Mouse (Mus musculus) frontal cortex, adult 2 months (tissue): ENCODE results near the gene Nfkbie. TPM values are rescaled to one million over a fixed set of nuclear protein-coding genes. Genes with fewer than 3 reads are reported as not detected.
A peak's percentile ranks its signal among the peaks of the same experiment; 100 is the strongest.

Experiments used
- DNase-seq, 2 experiments: peaks; one replicate each; pipeline ENCODE4 v3.0.0; 2022; ENCODE audit warnings: low spot score in 1 of 2; ENCODE audit errors: extremely low spot score in 1 of 2
- polyA plus RNA-seq: library from polyadenylated mRNA; depleted of rRNA; stranded (reverse); fragments of >200 nt; gene quantifications from 2 replicates; pipeline ENCODE4 v1.2.3, GENCODE M21; 2012

Nfkbie gene
- polyA plus RNA-seq, 1 experiment, result 1.8 TPM

DNA sequence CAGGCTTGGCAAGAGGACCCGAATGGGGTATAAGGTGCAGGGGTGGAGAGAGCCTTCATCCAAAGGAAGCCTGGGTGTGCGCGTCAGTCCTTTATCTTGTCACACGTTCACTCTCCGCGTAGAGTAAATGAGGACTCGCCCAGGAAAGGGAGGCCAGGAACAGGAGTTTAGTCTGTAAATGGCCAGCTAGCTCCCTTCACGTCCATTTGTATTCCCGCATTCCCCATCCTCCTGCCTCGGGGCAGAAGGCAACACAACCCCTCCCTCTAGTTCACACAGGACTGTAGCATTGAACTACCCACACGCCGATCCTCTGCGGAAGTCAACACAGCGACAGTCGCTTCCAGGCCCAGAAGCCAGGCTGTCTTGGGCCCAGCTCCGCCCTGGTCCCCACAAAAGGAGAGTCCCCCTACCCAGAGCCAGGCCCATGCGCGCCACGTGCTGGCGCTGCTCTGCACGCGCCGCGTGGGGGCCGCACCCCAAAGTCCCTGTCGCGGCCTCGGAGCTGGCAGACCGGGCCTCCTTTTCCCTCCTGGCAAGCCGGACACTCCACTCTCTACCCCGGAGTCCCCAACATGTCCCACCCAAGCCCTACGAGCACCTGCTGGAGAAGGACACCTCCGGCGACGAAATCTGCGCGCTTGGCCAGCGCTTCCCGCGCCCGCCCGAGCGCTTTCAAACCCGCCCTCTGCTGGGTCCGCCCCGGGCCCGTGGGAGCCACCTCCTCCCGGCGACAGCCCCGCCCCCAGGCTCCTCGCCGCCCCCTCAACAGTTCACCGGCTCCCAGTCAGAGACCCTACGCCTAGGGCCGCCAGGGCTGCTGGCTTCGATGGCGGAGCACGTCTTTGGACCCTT, 39.6 kb downstream of the Nfkbie start:
- DNase-seq, result no peak

DNA sequence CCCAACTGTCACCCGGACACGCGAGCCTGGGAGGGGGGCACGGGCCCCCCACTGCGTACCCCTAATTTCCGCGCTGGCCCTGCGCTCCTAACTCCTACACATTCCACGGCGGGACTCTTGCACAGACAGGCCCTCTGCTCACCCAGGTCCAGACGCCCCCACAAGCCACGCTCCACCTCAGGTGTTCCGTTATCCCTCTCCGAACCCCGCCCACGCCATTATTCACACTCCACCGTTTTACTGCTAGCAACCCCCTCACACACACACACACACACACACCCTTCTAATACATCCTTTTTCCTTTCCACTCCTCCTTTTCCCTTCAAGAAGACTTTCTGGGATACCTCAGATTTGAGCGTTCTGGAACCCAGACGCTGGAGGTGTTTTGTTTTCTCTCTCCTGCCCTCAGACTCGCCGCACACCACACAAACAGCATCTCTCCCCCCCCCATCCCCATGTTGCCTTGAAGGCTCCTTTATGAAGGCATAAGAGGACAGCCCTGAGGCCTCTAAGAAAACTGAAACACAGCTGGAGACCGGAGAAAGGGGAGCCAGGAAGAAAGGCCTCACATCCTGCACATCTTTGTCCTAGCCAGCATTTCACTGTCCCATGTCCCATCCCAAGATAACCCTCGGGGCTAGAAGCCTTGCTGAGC, 40.4 kb downstream of the Nfkbie start:
- DNase-seq, result peak in 1 of 2 experiments; percentile 59

DNA sequence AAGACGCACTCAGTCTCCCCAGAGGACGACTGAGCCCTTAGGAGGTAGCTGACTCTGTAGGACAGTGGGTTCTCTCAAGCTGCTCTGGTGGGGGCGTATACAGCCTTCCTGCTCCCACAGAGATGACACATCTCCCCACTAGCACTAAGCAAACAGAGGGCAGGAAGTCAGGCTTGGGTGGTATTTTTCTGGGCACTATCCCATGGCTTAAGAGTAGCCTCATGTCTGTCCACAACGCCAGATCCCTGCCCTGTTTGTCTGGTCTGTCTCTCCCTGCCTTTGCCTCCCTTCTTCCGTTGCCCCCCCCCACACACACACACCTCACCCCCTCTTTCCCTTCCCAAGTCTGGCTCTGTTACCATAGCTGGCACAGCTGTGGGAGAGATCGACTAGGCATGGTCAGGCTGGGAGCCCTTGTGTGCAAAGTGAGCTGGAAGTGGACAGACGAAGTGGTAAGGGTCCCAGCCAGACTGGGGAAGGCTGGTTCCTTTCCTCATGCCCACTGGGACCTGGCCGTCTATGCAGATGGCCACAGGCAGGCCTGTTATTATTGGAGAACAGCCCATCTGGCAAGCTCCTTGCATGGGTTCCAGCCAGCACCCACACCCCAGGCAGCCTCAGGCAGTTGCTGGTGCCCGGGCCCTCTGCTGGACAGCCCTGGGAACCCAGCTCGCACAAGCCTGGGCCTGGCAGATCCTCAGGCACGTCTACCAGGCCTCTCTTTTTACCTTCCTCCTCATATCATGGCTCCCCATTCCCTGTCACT, 41.3 kb downstream of the Nfkbie start:
- peak in 1 of 2 experiments; percentile 73 for DNase-seq

GRCm38 (mm10) chr17:45597787-45598186, 42.3 kb downstream of the Nfkbie start:
- DNase-seq, result no peak

GRCm38 (mm10) chr17:45598376-45598775, 42.9 kb downstream of the Nfkbie start:
- no peak for DNase-seq

DNA sequence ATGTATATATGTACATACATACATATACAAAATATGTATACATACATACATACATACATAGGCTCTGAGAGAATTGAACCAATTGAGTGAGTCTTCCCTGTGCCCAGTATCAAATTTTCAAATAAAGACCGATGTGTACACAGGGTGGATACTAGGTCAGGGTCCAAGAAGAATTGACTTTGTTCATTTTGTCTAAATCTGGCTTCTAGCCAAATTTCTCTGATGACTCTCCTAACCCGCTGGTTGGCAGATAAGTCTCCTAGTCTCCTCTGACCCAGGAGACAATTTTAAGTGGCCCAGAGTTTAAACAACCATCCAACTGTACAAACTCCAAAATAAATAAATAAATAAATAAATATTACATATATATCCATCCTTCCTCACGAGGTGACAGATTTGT, 43.4 kb downstream of the Nfkbie start:
- no peak for DNase-seq

DNA sequence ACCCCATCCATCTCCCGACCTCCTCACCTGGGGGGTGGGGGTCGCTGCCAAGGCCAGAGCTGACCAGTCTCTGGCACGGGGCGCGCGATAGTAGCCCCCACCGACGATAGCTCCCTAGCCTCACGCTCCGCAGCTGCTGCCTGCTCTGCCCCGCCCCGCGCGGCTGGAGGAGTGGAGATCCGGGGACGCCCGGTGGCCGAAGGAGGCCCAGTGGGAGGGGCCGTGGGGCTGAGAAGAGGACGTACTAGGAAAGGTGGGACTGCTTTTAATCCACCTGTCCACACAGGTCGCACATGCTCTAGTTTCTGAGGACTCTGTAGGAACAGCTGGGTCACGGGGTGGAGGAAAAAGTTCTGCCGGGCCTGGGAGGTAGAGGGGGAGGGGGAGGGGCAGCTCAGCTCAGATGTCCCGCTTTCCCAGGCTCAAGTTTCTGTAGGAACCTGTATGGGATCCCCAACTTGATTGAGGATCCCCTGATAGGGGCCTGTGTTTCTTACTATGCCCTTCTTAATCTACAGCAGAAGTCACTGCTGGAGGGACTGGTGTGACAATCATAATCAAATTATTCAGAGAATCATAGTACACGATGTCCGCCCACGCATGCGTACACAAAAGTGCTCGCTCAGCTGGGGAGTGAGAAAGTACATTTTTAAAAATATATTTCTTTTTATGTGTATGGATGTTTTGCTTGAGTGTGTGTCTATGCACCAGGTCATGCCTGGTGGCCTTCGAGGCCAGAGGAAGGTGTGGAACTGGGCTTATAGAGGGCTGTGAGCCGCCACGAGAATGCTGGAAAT, 44.1 kb downstream of the Nfkbie start, which contains the start of gene Slc29a1:
Slc29a1 (minus strand) TSS at position 161 of the 797 bp plus-strand sequence.
- DNase-seq, result no peak

GRCm38 (mm10) chr17:45600267-45600666, 44.8 kb downstream of the Nfkbie start:
- no peak for DNase-seq

GRCm38 (mm10) chr17:45601325-45601724, 45.8 kb downstream of the Nfkbie start:
- DNase-seq, result no peak

- DNase-seq, result no peak
These were observed 46.4 kb downstream of the Nfkbie start, which contains the start of gene Mymx for GRCm38 (mm10) chr17:45601877-45602304. Gene Mymx, minus strand, starts transcription at chr17:45602102.

DNA sequence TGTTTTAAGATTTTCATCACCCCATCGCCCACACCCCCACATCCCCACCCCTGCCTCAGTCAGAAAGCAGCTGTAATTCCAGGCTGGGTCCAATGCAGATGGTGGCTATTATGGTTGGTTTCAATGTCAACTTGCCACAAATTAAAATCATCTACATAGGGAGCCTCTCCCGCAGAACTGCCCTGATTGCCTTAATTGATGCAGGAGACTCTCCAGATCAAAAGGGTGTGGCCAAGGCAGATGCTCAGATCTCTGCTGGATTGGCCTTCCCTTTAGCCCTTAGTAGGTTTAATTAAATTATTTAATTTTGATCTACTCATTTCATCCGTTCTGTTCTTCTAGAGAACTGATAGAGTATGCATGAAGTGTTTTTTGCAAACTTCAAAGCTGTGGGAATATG, 47.5 kb downstream of the Nfkbie start:
- DNase-seq, result no peak

DNA sequence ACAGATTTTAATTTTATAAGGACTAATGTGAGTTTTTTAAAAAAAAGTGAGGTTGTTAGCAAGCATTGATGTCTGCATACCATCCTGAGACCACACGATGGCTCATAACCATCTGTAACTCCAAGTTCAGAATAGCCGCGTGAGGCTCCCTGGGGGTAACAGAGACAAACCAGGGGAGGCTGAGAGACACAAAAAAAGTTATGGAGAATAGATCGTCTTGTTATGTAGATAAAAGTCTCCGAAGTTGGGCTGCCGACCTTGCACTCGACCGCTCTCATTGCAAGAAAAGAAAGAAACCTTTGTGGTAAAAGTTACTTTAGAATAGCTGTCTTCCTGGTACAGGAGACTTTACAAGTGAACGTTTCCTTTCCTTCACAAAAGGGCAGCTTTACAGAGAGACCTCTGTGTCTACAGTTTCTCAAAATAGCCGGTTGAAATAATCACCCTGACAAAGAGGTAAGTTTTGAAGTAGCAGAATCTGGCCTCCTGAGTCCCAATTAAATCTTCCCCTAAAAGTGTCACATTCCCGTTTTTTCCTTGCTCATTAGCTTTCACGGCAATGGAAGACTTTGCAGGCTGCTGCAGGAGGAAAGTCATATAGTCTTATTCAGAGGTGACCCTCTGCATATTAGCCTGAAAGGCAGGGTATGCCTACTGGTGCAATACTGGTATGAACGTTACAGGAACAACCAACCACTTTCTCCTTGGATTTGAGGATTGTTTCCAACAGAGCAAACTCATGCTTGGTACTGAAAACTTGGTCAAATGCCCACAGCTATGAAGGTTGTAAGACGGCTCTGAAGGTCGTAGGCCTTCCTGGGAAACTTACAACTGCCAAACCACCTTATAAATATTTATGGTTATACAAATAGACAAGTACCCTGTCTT, 51.7 kb downstream of the Nfkbie start:
- DNase-seq, result no peak

- DNase-seq, result no peak
These were observed 52.9 kb downstream of the Nfkbie start for GRCm38 (mm10) chr17:45608396-45608795.

GRCm38 (mm10) chr17:45610144-45610866, 54.8 kb downstream of the Nfkbie start:
- DNase-seq, result no peak

DNA sequence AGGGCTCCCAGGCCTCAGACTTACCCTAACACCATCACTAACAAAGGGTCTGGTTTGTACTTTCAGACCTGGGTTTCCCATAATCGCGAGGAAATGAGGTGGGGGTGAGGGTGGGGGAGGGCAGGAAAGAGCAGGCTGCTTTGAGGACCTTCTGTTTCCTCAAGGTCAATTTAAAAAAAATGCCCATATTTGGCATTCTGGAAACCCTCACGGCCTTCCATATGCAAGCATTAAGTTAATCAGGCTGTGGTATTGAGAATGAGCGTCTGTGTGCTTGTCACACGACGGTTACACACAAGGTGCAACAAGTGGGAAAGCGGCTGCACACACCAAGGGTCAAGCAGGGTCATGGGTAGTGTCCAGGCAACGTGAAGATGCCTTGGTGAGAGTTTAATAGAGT, 56.5 kb downstream of the Nfkbie start:
- DNase-seq, result no peak
